Mouse (Mus musculus) kidney, postnatal 0 days (tissue): ENCODE results near the gene Ubxn1. TPM values are rescaled to one million over a fixed set of nuclear protein-coding genes. Genes with fewer than 3 reads are reported as not detected.

ENCODE experiments used
- ATAC-seq: fragments of 200-750 bp; cut with Nextera tagmentation; replicated peaks from 2 replicates; pipeline ENCODE4 v1.8.0; 2017; ENCODE audit warnings: low read depth, moderate number of reproducible peaks, moderate TSS enrichment, moderate library complexity; ENCODE audit not compliant: low FRiP score
- DNase-seq: peaks from one replicate; pipeline ENCODE4 v3.0.0-alpha.2; 2016; ENCODE audit warnings: low spot score
- H3K27ac ChIP-seq: fragments of 300-500 bp; sonication (generic); 2 replicates; pipeline ENCODE4 v1.5.1; 2014; ENCODE audit warnings: mild to moderate bottlenecking
- H3K27me3 ChIP-seq: fragments of 300-500 bp; sonication (generic); 2 replicates; pipeline ENCODE4 v1.6.1; 2014; ENCODE audit warnings: low read length, mixed read lengths; ENCODE audit not compliant: insufficient read depth
- H3K36me3 ChIP-seq: fragments of 300-500 bp; sonication (generic); 2 replicates; pipeline ENCODE4 v1.6.1; 2014; ENCODE audit warnings: low read length, mixed read lengths; ENCODE audit not compliant: insufficient read depth
- H3K4me1 ChIP-seq: fragments of 300-500 bp; sonication (generic); replicated peaks from 2 replicates; pipeline ENCODE4 v1.6.1; 2014; ENCODE audit warnings: antibody characterized with exemption, low read length, mixed read lengths; ENCODE audit not compliant: insufficient read depth
- H3K4me2 ChIP-seq: fragments of 300-500 bp; sonication (generic); 2 replicates; pipeline ENCODE4 v1.6.1; 2014; ENCODE audit warnings: mild to moderate bottlenecking, low read length, moderate library complexity, mixed read lengths
- H3K4me3 ChIP-seq: fragments of 300-500 bp; sonication (generic); replicated peaks from 2 replicates; pipeline ENCODE4 v1.5.1; 2014; ENCODE audit warnings: low read depth, low read length
- H3K9ac ChIP-seq: fragments of 300-500 bp; sonication (generic); 2 replicates; pipeline ENCODE4 v1.6.1; 2014; ENCODE audit warnings: low read depth, low read length
- H3K9me3 ChIP-seq: fragments of 300-500 bp; sonication (generic); replicated peaks from 2 replicates; pipeline ENCODE4 v1.6.1; 2016; ENCODE audit warnings: low read length, inconsistent platforms, mixed read lengths
- CTCF ChIP-seq: IDR thresholded peaks from 2 replicates; pipeline ENCODE4 v1.5.1; 2016; ENCODE audit warnings: antibody characterized with exemption, low read depth, mild to moderate bottlenecking, moderate library complexity
- WGBS: fragments of 180-500 bp; shearing (Covaris S2); extraction: QIAGEN DNeasy Blood & Tissue Kit; methylation state at CpG from one replicate; pipeline ENCODE4 v1.1.7; 2014; 5-methylcytosine and 5-hydroxymethylcytosine counted together
- microRNA-seq: library from miRNA; unstranded; fragments of <30 nt; microRNA quantifications from one replicate; pipeline ENCODE4, GENCODE M21; 2016
- polyA plus RNA-seq: library from polyadenylated mRNA; unstranded; fragments of >200 nt; fragmentation: Nextera tagmentation; extraction: Ambion mirVana; gene quantifications from 2 replicates; pipeline ENCODE4 v1.2.1, GENCODE M21; 2015

The Ubxn1 gene
- polyA plus RNA-seq, 1 experiment from 2014 or later = 195 TPM

GRCm38 (mm10) chr19:8914212-8914611 is 42.9 kb downstream of the Ubxn1 start:
- ATAC-seq (no peak), DNase-seq (no peak)
- 95% methylated on average over 3 of the region's 3 CpGs for WGBS
- Histone ChIP-seq H3K36me3 (peaks cover 71% of the 10 kb centered on the region), H3K4me2 (no peak overlapping the region), H3K4me3 (no peak overlapping the region), H3K9ac (no peak overlapping the region), H3K27ac (no peak overlapping the region), H3K4me1 (no peaks in the 10 kb centered on the region), H3K9me3 (no peaks in the 10 kb centered on the region), H3K27me3 (no peaks in the 10 kb centered on the region)
- TF ChIP-seq CTCF = no peak

GRCm38 (mm10) chr19:8919000-8919399 is 47.7 kb downstream of the Ubxn1 start:
- peaks cover 7% of the 10 kb centered on the region; the same call in 1 of the 2 replicates for H3K4me1 ChIP-seq
- ATAC-seq = no peak
- no peak overlapping the region for H3K4me2 ChIP-seq
- H3K4me3 ChIP-seq = no peak overlapping the region
- H3K27me3 ChIP-seq = no peaks in the 10 kb centered on the region
- no peak overlapping the region for H3K9ac ChIP-seq
- H3K27ac ChIP-seq = no peak overlapping the region
- TF ChIP-seq CTCF = no peak
- peaks cover 27% of the 10 kb centered on the region for H3K36me3 ChIP-seq
- H3K9me3 ChIP-seq = no peaks in the 10 kb centered on the region
- WGBS = 92% methylated on average over 3 of the region's 3 CpGs
- DNase-seq = no peak

- Histone ChIP-seq H3K9ac (no peak overlapping the region), H3K4me2 (peak overlapping the region; percentile 63), H3K27me3 (no peaks in the 10 kb centered on the region), H3K9me3 (no peaks in the 10 kb centered on the region), H3K27ac (peak overlapping the region; percentile 91), H3K4me1 (peaks cover 7% of the 10 kb centered on the region; the same call in 1 of the 2 replicates), H3K4me3 (0 out of 2 replicates have a peak overlapping the region, but pooled peaks have one; percentile 72), H3K36me3 (peaks cover 20% of the 10 kb centered on the region)
- no peak for TF ChIP-seq CTCF
- 61% methylated on average over 6 of the region's 6 CpGs for WGBS
- ATAC-seq (no peak), DNase-seq (no peak)
Observed at GRCm38 (mm10) chr19:8919684-8920072, 48.4 kb downstream of the Ubxn1 start.

GRCm38 (mm10) chr19:8920073-8920736 is 48.9 kb downstream of the Ubxn1 start, which contains the start of gene B3gat3:
TSS of gene B3gat3 (plus strand) at chr19:8920374.
- H3K9ac ChIP-seq = peak within 1 kb of the TSS; percentile 62
- H3K27me3 ChIP-seq = no peaks in the 10 kb centered on the region
- DNase-seq (peak; percentile 98), ATAC-seq (peak; percentile 98)
- peaks cover 7% of the 10 kb centered on the region; the same call in 1 of the 2 replicates for H3K4me1 ChIP-seq
- WGBS = 2% methylated on average over 48 of the region's 50 CpGs
- peak within 1 kb of the TSS; percentile 91 for H3K27ac ChIP-seq
- H3K9me3 ChIP-seq = no peaks in the 10 kb centered on the region
- peak within 1 kb of the TSS; percentile 72 for H3K4me3 ChIP-seq
- TF ChIP-seq CTCF = no peak
- H3K36me3 ChIP-seq = peaks cover 15% of the 10 kb centered on the region
- peak within 1 kb of the TSS; percentile 63 for H3K4me2 ChIP-seq

- Histone ChIP-seq H3K27ac (peak overlapping the region; percentile 91), H3K4me2 (peak overlapping the region; percentile 63), H3K9me3 (no peaks in the 10 kb centered on the region), H3K36me3 (peaks cover 9% of the 10 kb centered on the region; the same call in 1 of the 2 replicates), H3K27me3 (no peaks in the 10 kb centered on the region), H3K9ac (peak overlapping the region; percentile 62), H3K4me3 (peak overlapping the region; percentile 72), H3K4me1 (peaks cover 7% of the 10 kb centered on the region; the same call in 1 of the 2 replicates)
- peak; percentile 70 for DNase-seq
- no peak for TF ChIP-seq CTCF
- no peak for ATAC-seq
- 0% methylated on average over 6 of the region's 6 CpGs for WGBS
Observed at GRCm38 (mm10) chr19:8920836-8921291, 49.6 kb downstream of the Ubxn1 start.

- no peaks in the 10 kb centered on the region for H3K9me3 ChIP-seq
- peaks cover 6% of the 10 kb centered on the region; the same call in 1 of the 2 replicates for H3K36me3 ChIP-seq
- 0 out of 2 replicates have a peak overlapping the region, but pooled peaks have one; percentile 62 for H3K9ac ChIP-seq
- no peak overlapping the region for H3K27ac ChIP-seq
- peaks cover 7% of the 10 kb centered on the region; the same call in 1 of the 2 replicates for H3K4me1 ChIP-seq
- no peaks in the 10 kb centered on the region for H3K27me3 ChIP-seq
- WGBS = 74% methylated on average over 9 of the region's 9 CpGs
- no peak overlapping the region for H3K4me3 ChIP-seq
- DNase-seq (no peak), ATAC-seq (no peak)
- no peak overlapping the region; the same call in 1 of the 2 replicates for H3K4me2 ChIP-seq
- TF ChIP-seq CTCF = no peak
Observed at GRCm38 (mm10) chr19:8921741-8922140, 50.4 kb downstream of the Ubxn1 start.

Small RNA genes within 50 kb of the gene (microRNA-seq; reads per million reads assigned to microRNA genes)
- gene Mir5136 = not detected

Other genes with a start within 250 kb of the Ubxn1 start
- gene Chrm1, start 207.7 kb upstream of the Ubxn1 start, polyA plus RNA-seq = 0.17 and 0.18 TPM in 2 replicates
- gene Slc3a2, start 148.1 kb upstream of the Ubxn1 start, polyA plus RNA-seq = 151 and 158 TPM in 2 replicates
- 71.3 and 77.7 TPM in 2 replicates for gene Wdr74, start 135.7 kb upstream of the Ubxn1 start, polyA plus RNA-seq
- gene 1700092M07Rik, start 130.8 kb upstream of the Ubxn1 start, polyA plus RNA-seq = 0.75 and 1.1 TPM in 2 replicates
- gene Stx5a, start 130.1 kb upstream of the Ubxn1 start, polyA plus RNA-seq = 105 and 115 TPM in 2 replicates
- 114 and 123 TPM in 2 replicates for gene Nxf1, start 114.4 kb upstream of the Ubxn1 start, polyA plus RNA-seq
- gene Tmem223, start 100.5 kb upstream of the Ubxn1 start, polyA plus RNA-seq = 248 and 286 TPM in 2 replicates
- 103 and 113 TPM in 2 replicates for gene Tmem179b, start 97.0 kb upstream of the Ubxn1 start, polyA plus RNA-seq
- gene Taf6l, start 85.1 kb upstream of the Ubxn1 start, polyA plus RNA-seq = 28.4 and 28.6 TPM in 2 replicates
- gene Polr2g, start 72.9 kb upstream of the Ubxn1 start, polyA plus RNA-seq = 185 and 187 TPM in 2 replicates
- 3.6 TPM in 2 replicates for gene Zbtb3, start 68.9 kb upstream of the Ubxn1 start, polyA plus RNA-seq
- 32.2 and 35.9 TPM in 2 replicates for gene Ttc9c, start 52.2 kb upstream of the Ubxn1 start, polyA plus RNA-seq
- 5.5 and 6.3 TPM in 2 replicates for gene Hnrnpul2, start 51.5 kb upstream of the Ubxn1 start, polyA plus RNA-seq
- gene AC129217.1, start 41.7 kb upstream of the Ubxn1 start, polyA plus RNA-seq = not detected in 2 replicates
- 57.0 and 60.1 TPM in 2 replicates for gene Bscl2, start 34.0 kb upstream of the Ubxn1 start, polyA plus RNA-seq
- gene Gng3, start 32.3 kb upstream of the Ubxn1 start, polyA plus RNA-seq = 1.5 and 1.6 TPM in 2 replicates
- 0.85 and 1.1 TPM in 2 replicates for gene Lrrn4cl, start 20.7 kb upstream of the Ubxn1 start, polyA plus RNA-seq
- 94.5 and 97.4 TPM in 2 replicates for gene Uqcc3, start 9.4 kb downstream of the Ubxn1 start, polyA plus RNA-seq
- 69.8 and 70.8 TPM in 2 replicates for gene Lbhd1, start 12.2 kb downstream of the Ubxn1 start, polyA plus RNA-seq
- not detected in 2 replicates for gene Gm49403, start 12.4 kb downstream of the Ubxn1 start, polyA plus RNA-seq
- 69.0 and 76.7 TPM in 2 replicates for gene 1810009A15Rik, start 17.4 kb downstream of the Ubxn1 start, polyA plus RNA-seq
- gene Gm49416, start 17.4 kb downstream of the Ubxn1 start, polyA plus RNA-seq = not detected in 2 replicates
- 27.4 and 29.8 TPM in 2 replicates for gene Ints5, start 21.5 kb downstream of the Ubxn1 start, polyA plus RNA-seq
- gene Ganab, start 26.6 kb downstream of the Ubxn1 start, polyA plus RNA-seq = 74.6 and 80.9 TPM in 2 replicates
- 44.0 and 45.1 TPM in 2 replicates for gene B3gat3, start 48.9 kb downstream of the Ubxn1 start, polyA plus RNA-seq
- gene Rom1, start 57.9 kb downstream of the Ubxn1 start, polyA plus RNA-seq = 5.7 and 6.0 TPM in 2 replicates
- gene Eml3, start 58.1 kb downstream of the Ubxn1 start, polyA plus RNA-seq = 25.5 and 26.2 TPM in 2 replicates
- gene Mta2, start 70.4 kb downstream of the Ubxn1 start, polyA plus RNA-seq = 103 and 116 TPM in 2 replicates
- gene Tut1, start 82.4 kb downstream of the Ubxn1 start, polyA plus RNA-seq = 19.9 and 22.3 TPM in 2 replicates
- gene Eef1g, start 95.5 kb downstream of the Ubxn1 start, polyA plus RNA-seq = 328 and 354 TPM in 2 replicates
- gene Ahnak, start 117.8 kb downstream of the Ubxn1 start, polyA plus RNA-seq = 22.5 and 27.5 TPM in 2 replicates
- gene Scgb1a1, start 216.5 kb downstream of the Ubxn1 start, polyA plus RNA-seq = not detected in 2 replicates